Mouse (Mus musculus): ENCODE measurements around the gene Pfn2. TPM values are rescaled to one million over a fixed set of nuclear protein-coding genes. Genes with fewer than 3 reads are reported as not detected.
A peak's percentile ranks its signal among the peaks of the same experiment; 100 is the strongest.
"Not testable (repeated sequence)": the region's sequence is repeated elsewhere in the genome, so short reads cannot be mapped to it uniquely, and the experiment has no call there.

The Pfn2 gene
- total RNA-seq (2022), result 100 to 1,000 TPM; 187 to 215 (median 203) TPM

DNA sequence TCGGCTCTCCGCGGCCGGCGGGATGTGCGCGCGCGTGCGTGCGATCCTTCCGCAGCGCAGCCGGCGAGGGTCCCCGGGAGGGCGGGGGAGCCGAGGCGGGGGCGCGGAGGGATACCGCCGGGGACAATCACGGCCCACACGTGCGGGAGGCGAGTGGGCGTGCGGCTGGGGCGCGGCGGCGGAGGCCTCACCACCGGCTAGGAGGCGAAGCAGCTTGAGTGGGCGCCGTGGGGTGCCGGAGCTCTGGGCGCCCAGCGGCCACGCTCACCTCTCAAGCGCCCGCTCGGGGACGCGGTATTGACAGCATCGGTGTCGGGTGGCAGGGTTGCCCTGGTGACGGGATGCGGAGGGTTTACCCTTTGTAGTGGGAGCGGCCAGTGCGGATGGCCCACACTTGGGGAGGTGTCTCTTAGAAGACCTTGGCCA, at the start of gene Pfn2:
Gene Pfn2 (minus strand): TSS at position 320 of the 426 bp plus-strand sequence.
- DNase-seq (ENCODE audit: low spot score in 2 of 2), result peak; percentile 33 to 67

DNA sequence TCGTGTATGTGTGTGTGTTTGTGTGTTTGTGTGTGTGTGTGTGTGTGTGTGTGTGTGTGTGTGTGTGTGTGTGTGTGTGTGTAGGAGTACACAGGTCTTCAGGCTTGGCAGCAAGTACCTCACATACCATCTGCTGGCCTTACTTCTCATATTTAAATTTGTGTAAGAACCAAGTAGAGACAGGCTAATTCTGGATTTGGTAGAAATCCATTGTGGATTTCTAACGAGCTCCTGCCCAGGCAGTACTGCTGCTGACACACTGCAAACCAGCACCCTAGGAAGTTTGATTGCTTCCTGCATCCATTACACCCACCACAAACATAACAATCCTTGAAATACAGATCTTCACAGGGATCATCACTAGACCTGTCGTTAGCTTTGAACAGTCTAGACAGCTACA, 35.1 kb upstream of the Pfn2 start:
- no peak for DNase-seq (ENCODE audit: low spot score in 2 of 2)

DNA sequence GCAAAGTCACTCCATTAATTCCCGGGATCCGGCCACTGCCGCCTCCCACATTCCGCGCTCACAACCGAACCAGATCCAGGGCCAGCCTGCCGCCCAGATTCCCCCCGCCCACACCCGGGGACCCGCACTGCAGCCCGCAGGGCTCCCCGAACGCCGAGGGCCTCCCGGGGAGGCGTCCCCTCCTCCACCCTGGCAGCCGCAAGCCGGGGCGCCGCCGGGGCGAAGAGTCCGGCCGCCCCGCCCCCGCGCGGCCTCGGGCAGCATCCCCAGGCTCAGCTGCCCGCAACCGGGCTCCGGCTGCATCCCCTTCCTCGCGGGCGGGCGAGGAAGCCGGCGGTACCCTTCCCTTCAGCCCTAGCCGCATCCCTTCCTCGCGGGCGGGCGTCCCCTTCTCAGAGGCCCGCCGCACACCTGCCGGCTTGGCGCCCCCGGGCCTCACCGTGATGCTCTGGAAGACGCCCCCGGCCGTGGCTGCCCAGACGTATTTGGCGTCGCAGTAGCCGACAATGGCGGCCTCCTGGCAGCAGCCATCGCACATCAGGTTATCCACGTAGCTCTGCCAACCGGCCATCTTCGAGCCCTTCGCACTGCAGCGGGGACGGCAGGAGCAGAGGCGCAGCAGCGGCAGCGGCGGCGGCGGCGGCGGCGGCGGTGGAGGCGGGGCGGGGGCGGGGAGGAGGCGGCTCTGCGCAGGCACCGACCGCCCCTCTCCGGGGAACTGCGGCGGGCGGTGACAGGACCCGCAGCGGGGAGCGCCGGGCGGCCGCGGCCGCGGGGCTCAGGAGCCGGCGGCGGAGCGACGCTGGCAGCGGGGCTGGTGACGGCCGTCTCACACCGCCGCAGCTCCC, 743 bp downstream of the Pfn2 start:
- peak; percentile 30 to 57 for DNase-seq (ENCODE audit: low spot score in 2 of 2)

DNA sequence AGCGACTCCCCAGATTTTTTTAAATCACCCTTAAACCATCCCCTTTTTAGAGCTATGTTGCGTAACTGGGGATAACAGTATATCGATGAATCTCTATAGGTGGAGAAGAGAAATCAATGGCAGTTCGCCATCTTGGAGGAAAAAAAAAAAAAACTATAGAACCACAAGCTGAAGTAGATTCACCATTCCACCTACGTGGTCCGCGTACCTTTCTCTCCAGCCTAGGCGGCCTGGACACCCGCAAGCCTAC, 1.3 kb downstream of the Pfn2 start:
- no peak for DNase-seq (ENCODE audit: low spot score in 2 of 2)

DNA sequence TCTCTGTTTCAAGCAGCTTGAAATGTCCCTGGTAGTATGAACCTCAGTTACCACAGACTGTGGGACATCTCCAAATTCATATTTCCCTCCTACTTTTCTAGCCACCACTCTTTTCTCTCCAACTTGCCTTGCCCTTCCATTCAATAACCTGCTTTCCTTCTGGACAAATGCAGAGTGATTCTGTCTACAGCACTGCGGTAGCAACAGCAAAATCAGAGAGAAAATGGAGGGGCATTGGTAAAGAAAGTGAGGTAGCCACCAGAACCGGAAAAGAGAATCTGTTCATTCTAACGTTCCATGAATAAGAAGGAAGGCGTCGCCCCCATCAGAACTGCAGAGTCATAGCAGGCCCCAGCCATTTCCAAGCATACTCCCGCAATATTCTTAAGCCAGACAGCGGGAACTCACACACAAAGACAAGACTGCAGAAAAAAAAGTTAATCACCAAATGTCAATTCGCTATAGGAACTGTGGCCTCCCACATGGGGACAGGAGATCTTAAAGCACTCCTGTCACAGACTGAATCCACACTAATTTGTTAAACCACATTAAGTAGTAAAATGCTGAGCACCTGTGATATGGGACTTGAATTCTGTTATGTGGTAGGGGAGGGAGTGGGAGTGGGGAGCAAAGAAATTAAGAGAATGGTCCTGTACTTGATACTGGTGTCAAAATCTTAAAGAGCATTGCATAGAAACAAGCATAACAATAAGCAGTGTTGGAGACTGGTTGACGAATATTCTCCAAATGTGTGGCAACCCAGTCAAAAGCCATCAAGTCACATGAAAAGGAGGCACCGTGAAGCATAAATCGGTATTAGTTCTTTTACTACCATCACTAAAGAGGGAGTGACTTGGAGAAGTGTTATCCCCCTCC, 1.9 kb downstream of the Pfn2 start:
- DNase-seq (ENCODE audit: low spot score in 2 of 2), result peak in 1 of 2 experiments; percentile 24

DNA sequence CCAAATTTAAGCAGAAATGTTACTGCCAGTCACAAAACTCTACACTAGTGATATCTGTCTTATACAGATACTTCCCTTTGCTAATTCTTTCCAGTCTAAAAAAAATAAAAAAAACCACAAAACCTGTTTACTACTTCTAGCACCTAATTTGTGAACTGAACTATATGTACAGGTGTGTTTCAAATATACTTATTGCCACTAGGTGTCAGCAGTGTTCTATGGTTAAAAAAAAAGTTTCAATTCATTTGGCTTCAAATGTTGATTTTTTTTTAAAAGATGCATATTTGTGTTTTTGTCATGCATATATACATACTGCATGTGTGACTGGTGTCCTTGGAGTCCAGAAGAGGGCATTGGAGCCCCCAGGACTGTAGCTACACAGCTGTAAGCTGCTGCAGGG, 4.1 kb downstream of the Pfn2 start:
- no peak for DNase-seq (ENCODE audit: low spot score in 2 of 2)

DNA sequence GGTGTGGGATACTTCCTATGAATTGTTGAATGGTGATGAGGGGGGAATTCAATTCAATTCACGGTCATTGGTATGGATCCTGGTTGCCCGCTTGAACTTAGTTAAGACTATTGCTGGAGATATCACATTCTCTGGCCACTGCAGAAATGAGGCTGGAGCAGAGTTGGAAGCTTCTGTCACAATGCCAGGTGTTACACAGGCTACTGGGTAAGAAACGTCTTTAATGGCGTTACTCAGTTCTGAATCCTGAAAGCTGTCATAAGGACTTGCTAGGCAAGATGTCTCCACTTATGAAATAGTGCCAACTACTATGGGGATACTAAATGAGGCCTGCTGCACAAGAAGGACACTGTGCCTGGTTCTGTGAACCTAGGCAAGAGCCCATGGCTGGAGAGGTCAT, 11.0 kb downstream of the Pfn2 start:
- DNase-seq (ENCODE audit: low spot score in 2 of 2), result no peak

DNA sequence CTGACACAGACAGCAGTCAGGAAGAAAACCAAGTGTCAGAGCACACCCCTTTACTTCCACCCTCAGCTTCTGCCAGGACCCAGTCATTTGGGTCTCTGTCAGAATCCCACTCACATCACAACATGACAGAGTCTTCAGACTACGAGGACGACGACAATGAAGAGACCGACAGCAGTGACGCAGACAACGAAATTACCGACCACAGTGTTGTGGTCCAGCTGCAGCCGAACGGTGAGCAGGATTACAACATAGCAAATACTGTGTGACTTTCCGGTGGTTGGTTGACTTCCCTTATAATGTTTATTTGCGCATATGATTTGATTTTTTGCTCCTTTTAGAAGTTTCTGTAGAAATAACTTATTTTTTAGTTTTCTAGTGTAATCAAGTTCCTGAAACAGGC, 14.3 kb downstream of the Pfn2 start:
- DNase-seq (ENCODE audit: low spot score in 2 of 2), result no peak

DNA sequence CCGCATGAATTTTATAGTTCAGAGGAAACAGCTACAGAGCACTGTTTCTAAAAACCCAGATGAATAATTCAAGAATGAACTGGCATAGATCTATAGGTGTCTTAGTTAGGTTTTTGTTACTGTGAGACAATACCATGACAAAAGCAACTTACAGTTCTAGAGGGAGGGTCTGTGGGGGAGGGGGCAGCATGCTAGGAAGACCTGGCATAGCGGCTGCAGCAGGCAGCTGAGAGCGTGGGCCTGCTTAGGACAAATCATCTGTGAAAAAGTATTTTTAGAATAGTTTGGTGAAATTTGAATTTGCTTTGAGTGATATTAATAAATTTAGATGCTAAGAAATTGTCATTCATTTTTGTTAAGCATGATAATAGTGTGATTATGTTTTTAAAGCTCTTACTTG, 22.0 kb downstream of the Pfn2 start:
- no peak for DNase-seq (ENCODE audit: low spot score in 2 of 2)

DNA sequence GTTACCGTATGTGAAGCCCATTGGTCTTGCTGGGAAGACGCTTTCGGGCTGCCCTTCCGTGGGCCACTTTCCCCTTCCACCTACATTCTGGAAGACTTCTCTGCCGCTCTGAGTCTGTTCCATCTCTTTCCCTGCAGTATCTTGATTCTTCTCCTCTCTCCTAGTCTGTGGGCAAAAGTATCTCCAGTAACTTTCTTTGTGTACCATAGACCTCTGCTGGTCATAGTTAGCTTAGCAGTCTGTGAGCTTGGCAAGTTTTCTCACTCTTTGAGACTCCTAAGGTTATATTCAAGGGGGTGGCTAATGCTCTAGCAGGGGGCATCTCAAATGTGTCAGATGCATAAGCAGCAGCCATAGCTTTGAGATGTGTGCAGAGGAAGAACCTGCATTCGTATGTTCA, 32.4 kb downstream of the Pfn2 start:
- DNase-seq (ENCODE audit: low spot score in 2 of 2), result no peak

DNA sequence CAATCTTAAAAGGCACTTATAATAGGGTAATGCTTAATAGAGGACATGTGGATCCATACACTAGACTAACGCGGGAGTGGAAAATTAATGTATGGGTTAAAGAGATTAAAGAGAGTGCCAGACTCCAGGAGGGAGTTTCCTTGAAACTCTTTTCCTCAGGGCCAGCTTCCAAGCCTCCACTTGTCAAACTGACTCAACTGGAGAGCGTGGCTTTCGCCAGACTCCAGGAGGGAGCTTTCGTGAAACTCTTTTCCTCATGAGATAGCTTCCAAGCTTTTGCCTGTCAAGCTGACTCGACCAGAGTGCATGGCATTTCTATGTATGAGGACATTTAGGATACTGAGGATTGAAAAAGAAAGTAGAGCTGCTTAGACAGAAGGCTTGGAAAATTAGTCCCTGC, 52.8 kb downstream of the Pfn2 start:
- DNase-seq (ENCODE audit: low spot score in 2 of 2), result not testable (repeated sequence)

Other genes starting within 250 kb of the Pfn2 start
- 10 to 100 TPM; 10.4 to 11.9 (median 11.4) TPM for gene Commd2, start 196.4 kb downstream of the Pfn2 start, total RNA-seq (2022)
- gene Ankub1, start 155.3 kb downstream of the Pfn2 start, total RNA-seq (2022), result not detected
- 10 to 100 TPM; 36.2 to 41.5 (median 37.8) TPM for gene Rnf13, start 112.0 kb downstream of the Pfn2 start, total RNA-seq (2022)